Mouse (Mus musculus): ENCODE results near the gene Rgl1.

GRCm38 (mm10) chr1:152615987-152616776 is 150.0 kb downstream of the Rgl1 start:
- TF ChIP-seq CTCF (IDR thresholded peaks at IDR 0.05; ENCODE audit: extremely low read depth, insufficient read depth, low read length) (no peak), POLR2A (IDR thresholded peaks at IDR 0.05; ENCODE audit: extremely low read depth, insufficient read depth, low read length) (no peak)
